Mouse (Mus musculus): ENCODE measurements at regions not wholly inside any gene's neighbourhood (a gene's known extent, or its start where the extent isn't known, plus 50 kb on each side); places are given as distances from the start of the nearest gene placed in this dataset.
A peak's percentile ranks its signal among the peaks of the same experiment; 100 is the strongest.
"Not testable (repeated sequence)": the region's sequence is repeated elsewhere in the genome, so short reads cannot be mapped to it uniquely, and the experiment has no call there.

GRCm38 (mm10) chr17:93067850-93068249 lies 131.0 kb upstream of the Adcyap1 start:
- not testable (repeated sequence) for H3K27ac ChIP-seq; H3K9me3 ChIP-seq (ENCODE audit: control insufficient read depth, low read length); DNase-seq (ENCODE audit: low read depth in 3 of 3, low spot score in 3 of 3); H3K4me3 ChIP-seq (ENCODE audit: insufficient read depth in 1 of 2, low read depth in 2 of 2, low read length in 2 of 2); H3K36me3 ChIP-seq (replicated peaks; ENCODE audit: control insufficient read depth, insufficient read depth, low read depth); ATAC-seq (ENCODE audit: insufficient read depth); H3K9ac ChIP-seq (replicated peaks); H3K27me3 ChIP-seq (ENCODE audit: control insufficient read depth, insufficient read depth, low read length); H3K4me1 ChIP-seq (replicated peaks; ENCODE audit: control insufficient read depth in 2 of 2, insufficient read depth in 2 of 2, low read length in 1 of 2); H3K4me2 ChIP-seq (ENCODE audit: low read depth)
- 26% methylated on average over 1 of the region's 1 CpGs for WGBS (ENCODE audit: insufficient replicate concordance)

- ATAC-seq (ENCODE audit: insufficient read depth) (no peak), DNase-seq (ENCODE audit: low read depth in 3 of 3, low spot score in 3 of 3) (no peak)
- TF ChIP-seq EP300 (IDR thresholded peaks at IDR 0.05; ENCODE audit: low read depth): no peak
- no peak for TF ChIP-seq CTCF (IDR thresholded peaks at IDR 0.05; ENCODE audit: low read depth)
Measured at GRCm38 (mm10) chr17:93068489-93068888, 130.3 kb upstream of the Adcyap1 start.

GRCm38 (mm10) chr17:93084048-93084447 lies 114.8 kb upstream of the Adcyap1 start:
- Histone ChIP-seq H3K4me1 (replicated peaks; ENCODE audit: control insufficient read depth in 2 of 2, insufficient read depth in 2 of 2, low read length in 1 of 2) (no peaks in the 10 kb centered on the region), H3K27me3 (ENCODE audit: control insufficient read depth, insufficient read depth, low read length) (no peaks in the 10 kb centered on the region), H3K9ac (replicated peaks) (no peak overlapping the region), H3K36me3 (replicated peaks; ENCODE audit: control insufficient read depth, insufficient read depth, low read depth) (no peaks in the 10 kb centered on the region), H3K4me3 (ENCODE audit: insufficient read depth in 1 of 2, low read depth in 2 of 2, low read length in 2 of 2) (no peak overlapping the region), H3K27ac (no peak overlapping the region), H3K4me2 (ENCODE audit: low read depth) (no peak overlapping the region), H3K9me3 (ENCODE audit: control insufficient read depth, low read length) (no peaks in the 10 kb centered on the region)
- WGBS (ENCODE audit: insufficient replicate concordance): 23% methylated on average over 1 of the region's 1 CpGs
- ATAC-seq (ENCODE audit: insufficient read depth) (no peak), DNase-seq (ENCODE audit: low read depth in 3 of 3, low spot score in 3 of 3) (no peak)
- TF ChIP-seq EP300 (IDR thresholded peaks at IDR 0.05; ENCODE audit: low read depth) (no peak), CTCF (IDR thresholded peaks at IDR 0.05; ENCODE audit: low read depth) (no peak)

More at GRCm38 (mm10) chr17:93068489-93068888, 130.3 kb upstream of the Adcyap1 start:
- no peak overlapping the region for H3K4me3 ChIP-seq (ENCODE audit: insufficient read depth in 1 of 2, low read depth in 2 of 2, low read length in 2 of 2)
- H3K9ac ChIP-seq (replicated peaks): no peak overlapping the region
- no peak overlapping the region for H3K4me2 ChIP-seq (ENCODE audit: low read depth)
- H3K36me3 ChIP-seq (replicated peaks; ENCODE audit: control insufficient read depth, insufficient read depth, low read depth): no peaks in the 10 kb centered on the region
- no peaks in the 10 kb centered on the region for H3K27me3 ChIP-seq (ENCODE audit: control insufficient read depth, insufficient read depth, low read length)
- WGBS (ENCODE audit: insufficient replicate concordance): 37% methylated on average over 4 of the region's 4 CpGs
- H3K9me3 ChIP-seq (ENCODE audit: control insufficient read depth, low read length): no peaks in the 10 kb centered on the region
- H3K4me1 ChIP-seq (replicated peaks; ENCODE audit: control insufficient read depth in 2 of 2, insufficient read depth in 2 of 2, low read length in 1 of 2): no peaks in the 10 kb centered on the region
- no peak overlapping the region for H3K27ac ChIP-seq

- Histone ChIP-seq H3K4me1 (replicated peaks; ENCODE audit: control insufficient read depth in 2 of 2, insufficient read depth in 2 of 2, low read length in 1 of 2) (no peaks in the 10 kb centered on the region), H3K36me3 (replicated peaks; ENCODE audit: control insufficient read depth, insufficient read depth, low read depth) (no peaks in the 10 kb centered on the region), H3K9ac (replicated peaks) (no peak overlapping the region), H3K9me3 (ENCODE audit: control insufficient read depth, low read length) (no peaks in the 10 kb centered on the region), H3K4me3 (ENCODE audit: insufficient read depth in 1 of 2, low read depth in 2 of 2, low read length in 2 of 2) (no peak overlapping the region), H3K4me2 (ENCODE audit: low read depth) (no peak overlapping the region), H3K27ac (no peak overlapping the region), H3K27me3 (ENCODE audit: control insufficient read depth, insufficient read depth, low read length) (no peaks in the 10 kb centered on the region)
- TF ChIP-seq CTCF (IDR thresholded peaks at IDR 0.05; ENCODE audit: low read depth) (no peak), EP300 (IDR thresholded peaks at IDR 0.05; ENCODE audit: low read depth) (no peak)
- no peak for ATAC-seq (ENCODE audit: insufficient read depth)
- no peak for DNase-seq (ENCODE audit: low read depth in 3 of 3, low spot score in 3 of 3)
Measured at GRCm38 (mm10) chr17:93104516-93104915, 94.3 kb upstream of the Adcyap1 start.

- Histone ChIP-seq H3K27ac (no peak overlapping the region), H3K9ac (replicated peaks) (no peak overlapping the region), H3K9me3 (ENCODE audit: control insufficient read depth, low read length) (no peaks in the 10 kb centered on the region), H3K27me3 (ENCODE audit: control insufficient read depth, insufficient read depth, low read length) (no peaks in the 10 kb centered on the region), H3K4me2 (ENCODE audit: low read depth) (no peak overlapping the region), H3K4me1 (replicated peaks; ENCODE audit: control insufficient read depth in 2 of 2, insufficient read depth in 2 of 2, low read length in 1 of 2) (no peaks in the 10 kb centered on the region), H3K4me3 (ENCODE audit: insufficient read depth in 1 of 2, low read depth in 2 of 2, low read length in 2 of 2) (no peak overlapping the region), H3K36me3 (replicated peaks; ENCODE audit: control insufficient read depth, insufficient read depth, low read depth) (no peaks in the 10 kb centered on the region)
- TF ChIP-seq CTCF (IDR thresholded peaks at IDR 0.05; ENCODE audit: low read depth) (no peak), EP300 (IDR thresholded peaks at IDR 0.05; ENCODE audit: low read depth) (no peak)
- DNase-seq (ENCODE audit: low read depth in 3 of 3, low spot score in 3 of 3) (no peak), ATAC-seq (ENCODE audit: insufficient read depth) (no peak)
- 41% methylated on average over 1 of the region's 1 CpGs for WGBS (ENCODE audit: insufficient replicate concordance)
Measured at GRCm38 (mm10) chr17:93140003-93140402, 58.8 kb upstream of the Adcyap1 start.

- 19% methylated on average over 3 of the region's 3 CpGs for WGBS (ENCODE audit: insufficient replicate concordance)
Measured at GRCm38 (mm10) chr17:93141125-93141524, 57.7 kb upstream of the Adcyap1 start.

More at GRCm38 (mm10) chr17:93141125-93141524, 57.7 kb upstream of the Adcyap1 start:
- Histone ChIP-seq H3K27me3 (ENCODE audit: control insufficient read depth, insufficient read depth, low read length) (no peaks in the 10 kb centered on the region), H3K4me2 (ENCODE audit: low read depth) (no peak overlapping the region), H3K27ac (no peak overlapping the region), H3K4me3 (ENCODE audit: insufficient read depth in 1 of 2, low read depth in 2 of 2, low read length in 2 of 2) (no peak overlapping the region), H3K36me3 (replicated peaks; ENCODE audit: control insufficient read depth, insufficient read depth, low read depth) (no peaks in the 10 kb centered on the region), H3K9me3 (ENCODE audit: control insufficient read depth, low read length) (no peaks in the 10 kb centered on the region), H3K4me1 (replicated peaks; ENCODE audit: control insufficient read depth in 2 of 2, insufficient read depth in 2 of 2, low read length in 1 of 2) (no peaks in the 10 kb centered on the region), H3K9ac (replicated peaks) (no peak overlapping the region)
- ATAC-seq (ENCODE audit: insufficient read depth) (no peak), DNase-seq (ENCODE audit: low read depth in 3 of 3, low spot score in 3 of 3) (no peak)
- TF ChIP-seq EP300 (IDR thresholded peaks at IDR 0.05; ENCODE audit: low read depth): no peak
- peak; percentile 9; the same call in 1 of the 2 replicates for TF ChIP-seq CTCF (IDR thresholded peaks at IDR 0.05; ENCODE audit: low read depth)

All from liver, embryonic 14.5 days (tissue).